Mouse (Mus musculus) telencephalon, adult 2 months (tissue): Measurements from ENCODE around the gene Hspa1a.
A peak's percentile ranks its signal among the peaks of the same experiment; 100 is the strongest.
"Not testable (repeated sequence)": the region's sequence is repeated elsewhere in the genome, so short reads cannot be mapped to it uniquely, and the experiment has no call there.

ENCODE experiments used
- DNase-seq: peaks from one replicate; pipeline ENCODE4 v3.0.0-alpha.2; 2011; ENCODE audit warnings: low read depth, low spot score

The Hspa1a gene

DNA sequence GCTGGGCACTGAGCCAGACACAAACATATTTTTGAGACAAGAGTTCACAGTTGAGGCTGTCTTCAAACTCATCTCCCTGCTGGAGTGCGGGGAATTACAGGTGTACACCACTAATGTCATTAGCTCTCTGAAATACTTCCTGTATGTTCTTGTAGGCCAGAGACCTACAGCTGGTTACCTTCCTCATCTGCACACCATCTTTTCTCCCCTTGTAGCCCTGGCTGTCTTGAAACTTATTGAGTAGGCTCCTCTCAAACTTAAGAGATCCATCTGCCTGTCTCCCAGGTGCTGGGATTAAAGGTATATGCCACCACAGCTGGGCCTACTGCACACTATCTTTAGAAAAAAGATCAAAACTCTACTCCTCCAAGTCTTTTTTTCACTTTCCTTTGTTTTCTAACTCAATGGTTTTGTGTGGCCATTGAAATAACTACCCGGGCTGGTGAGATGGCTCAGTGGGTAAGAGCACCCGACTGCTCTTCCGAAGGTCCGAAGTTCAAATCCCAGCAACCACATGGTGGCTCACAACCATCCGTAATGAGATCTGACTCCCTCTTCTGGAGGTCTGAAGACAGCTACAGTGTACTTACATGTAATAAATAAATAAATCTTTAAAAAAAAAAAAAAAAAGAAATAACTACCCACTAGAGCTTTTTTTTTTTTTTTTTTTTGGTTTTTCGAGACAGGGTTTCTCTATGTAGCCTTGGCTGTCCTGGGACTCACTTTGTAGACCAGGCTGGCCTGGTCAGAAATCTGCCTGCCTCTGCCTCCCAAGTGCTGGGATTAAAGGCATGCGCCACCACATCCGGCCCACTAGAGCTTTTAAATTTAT is 23.0 kb downstream of the Hspa1a start:
- not testable (repeated sequence) for DNase-seq

DNA sequence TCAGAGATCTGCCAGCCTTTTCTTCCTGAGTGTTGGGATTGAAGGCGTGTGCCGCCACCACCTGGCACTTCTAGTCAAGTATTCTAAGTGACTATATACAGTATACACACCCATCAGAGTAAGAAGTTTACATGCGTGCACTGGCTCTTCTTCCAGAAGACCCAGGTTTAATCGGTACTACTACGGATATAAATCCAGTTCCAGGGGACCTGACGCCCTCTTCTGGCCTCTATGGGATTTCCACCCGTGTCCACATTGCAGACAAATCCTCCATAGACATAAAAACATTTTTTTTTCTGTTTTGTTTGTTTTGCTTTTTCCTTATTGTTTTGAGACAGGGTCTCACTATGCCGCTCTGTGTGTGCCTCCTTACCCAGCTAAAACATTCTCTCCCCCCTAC is 24.4 kb downstream of the Hspa1a start:
- no peak for DNase-seq

DNA sequence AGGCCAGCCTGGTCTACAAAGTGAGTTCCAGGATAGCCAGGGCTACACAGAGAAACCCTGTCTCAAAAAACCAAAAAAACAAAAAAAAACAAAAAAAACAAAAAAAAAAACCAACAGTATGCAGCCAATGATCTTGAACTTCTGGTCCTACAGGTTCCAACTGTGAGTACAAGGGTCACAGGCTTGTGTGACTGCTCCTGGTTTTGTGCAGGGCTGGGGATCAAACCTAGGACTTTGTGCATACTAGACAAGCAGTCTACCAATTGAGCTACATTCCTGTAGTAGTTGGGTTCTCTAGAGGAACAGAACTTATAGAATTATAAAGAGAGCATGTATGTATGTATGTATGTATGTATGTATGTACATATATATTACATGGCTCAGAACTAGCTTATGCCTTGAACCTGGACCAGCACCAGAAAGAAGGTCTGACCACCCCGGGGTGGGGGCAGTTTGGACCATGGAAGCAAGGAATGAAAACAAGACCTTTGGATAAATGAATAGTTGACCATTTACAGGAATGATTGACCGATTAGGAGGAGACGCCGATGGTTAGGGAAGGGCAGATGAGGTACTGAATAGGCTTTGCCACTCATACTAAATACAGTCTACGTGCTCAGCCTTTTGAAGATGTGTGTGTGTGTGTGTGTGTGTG is 25.3 kb downstream of the Hspa1a start:
- DNase-seq: no peak

GRCm38 (mm10) chr17:34944362-34944761 is 27.6 kb downstream of the Hspa1a start:
- DNase-seq: no peak

- no peak for DNase-seq
Observed at GRCm38 (mm10) chr17:34943128-34943815, 28.7 kb downstream of the Hspa1a start.

DNA sequence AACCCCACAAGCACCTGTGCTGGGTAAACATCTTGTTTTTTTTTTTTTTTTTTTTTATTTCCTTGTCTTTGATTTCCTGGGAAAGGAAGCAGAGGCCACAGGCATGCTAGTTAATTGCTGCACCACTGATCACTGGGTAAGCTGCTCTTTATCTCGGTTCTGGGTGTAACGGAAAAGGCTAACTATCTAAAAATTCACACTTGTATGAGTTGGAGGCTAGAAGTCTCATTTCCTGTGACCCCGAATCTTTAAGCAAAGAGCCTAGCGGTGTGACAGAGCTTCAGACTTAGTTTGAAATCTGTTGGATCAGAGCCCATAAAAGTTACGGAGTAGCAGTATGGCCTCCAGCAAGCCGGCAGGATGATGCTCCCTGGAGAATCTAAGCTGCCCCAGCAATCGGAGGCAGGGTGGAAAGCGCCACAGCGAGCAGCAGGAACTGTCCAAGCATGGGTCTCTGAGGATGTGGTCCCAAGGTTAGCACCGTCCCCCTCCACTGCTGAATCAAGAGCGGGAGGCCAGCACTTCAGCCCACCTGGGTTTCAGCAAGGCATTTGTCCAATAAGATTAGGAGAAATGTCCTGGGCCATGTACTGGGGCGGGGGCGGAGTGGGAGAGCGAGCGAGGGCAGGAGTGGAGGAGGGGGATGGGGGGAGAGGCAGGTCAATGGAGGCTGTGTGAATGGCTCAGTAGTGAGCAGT is 30.5 kb downstream of the Hspa1a start:
- DNase-seq: no peak

DNA sequence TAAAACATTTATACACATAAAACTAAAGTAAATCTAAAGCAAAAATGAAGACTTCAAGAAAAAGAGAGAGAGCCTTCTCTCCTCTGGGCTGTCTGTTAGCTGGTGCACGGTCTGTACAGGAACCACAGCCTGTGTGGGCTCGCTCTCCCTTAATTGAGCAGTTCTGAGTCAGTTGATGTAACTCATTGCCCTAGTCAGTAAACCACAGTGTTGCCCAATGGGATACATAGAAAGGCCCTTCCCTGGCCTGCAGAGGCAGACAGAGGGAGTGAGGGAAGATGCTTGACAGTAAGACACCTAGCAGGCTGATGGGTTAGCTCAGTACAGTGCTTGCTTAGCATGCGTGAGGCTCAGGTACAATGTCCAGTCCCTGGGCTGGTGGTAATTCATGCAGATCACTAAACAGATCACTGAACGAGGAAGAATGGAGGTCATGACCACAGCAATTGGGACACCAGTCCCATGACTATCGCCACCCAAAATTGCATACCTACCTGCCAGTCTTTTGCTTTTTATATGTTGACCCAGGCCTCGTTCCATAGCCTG is 33.9 kb downstream of the Hspa1a start:
- DNase-seq: no peak

DNA sequence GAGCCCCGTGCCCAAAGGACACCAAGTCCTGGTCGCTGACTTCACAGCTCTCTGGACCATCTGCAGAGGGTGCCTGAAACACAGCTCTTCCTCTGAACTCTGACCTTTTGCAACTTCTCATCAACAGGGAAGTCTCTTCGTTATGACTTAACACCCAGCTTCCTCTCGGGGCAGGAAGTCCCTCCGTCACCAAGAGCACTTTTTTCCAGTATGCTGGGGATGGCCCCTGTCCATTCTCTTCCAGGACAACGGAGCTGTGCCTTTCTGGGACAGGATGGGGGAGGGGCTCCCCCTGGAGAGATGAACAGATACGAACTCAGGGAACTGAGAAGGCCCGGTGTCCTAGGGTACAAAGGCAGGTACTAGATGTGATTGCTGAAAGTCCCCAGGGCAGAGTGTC is 37.1 kb downstream of the Hspa1a start:
- DNase-seq: no peak

- no peak for DNase-seq
Observed at GRCm38 (mm10) chr17:34934031-34934430, 37.9 kb downstream of the Hspa1a start.

GRCm38 (mm10) chr17:34932287-34932686 is 39.7 kb downstream of the Hspa1a start:
- DNase-seq: no peak

GRCm38 (mm10) chr17:34931735-34932098 is 40.2 kb downstream of the Hspa1a start:
- DNase-seq: no peak

GRCm38 (mm10) chr17:34931061-34931734 is 40.8 kb downstream of the Hspa1a start, which contains the start of gene Neu1:
TSS of gene Neu1 (plus strand) at chr17:34931253.
- peak; percentile 97 for DNase-seq

DNA sequence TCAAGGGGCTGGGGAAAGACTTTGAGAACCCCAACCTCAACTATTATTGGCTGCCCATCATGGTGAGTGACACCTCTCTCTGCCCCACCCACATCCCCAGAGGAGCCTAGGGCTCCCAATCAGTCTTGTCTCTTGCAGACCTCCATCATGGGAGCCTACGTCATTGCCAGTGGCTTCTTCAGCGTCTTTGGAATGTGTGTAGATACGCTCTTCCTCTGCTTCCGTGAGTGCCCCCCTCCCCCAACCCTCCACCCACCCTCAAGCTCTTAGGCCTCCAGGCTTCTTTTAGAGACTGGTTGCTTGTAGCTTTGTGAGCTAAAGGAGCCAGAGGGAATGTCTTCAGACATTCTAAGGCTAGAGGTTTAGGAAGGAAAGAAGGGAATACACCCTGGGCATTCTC is 43.1 kb downstream of the Hspa1a start:
- DNase-seq: no peak

DNA sequence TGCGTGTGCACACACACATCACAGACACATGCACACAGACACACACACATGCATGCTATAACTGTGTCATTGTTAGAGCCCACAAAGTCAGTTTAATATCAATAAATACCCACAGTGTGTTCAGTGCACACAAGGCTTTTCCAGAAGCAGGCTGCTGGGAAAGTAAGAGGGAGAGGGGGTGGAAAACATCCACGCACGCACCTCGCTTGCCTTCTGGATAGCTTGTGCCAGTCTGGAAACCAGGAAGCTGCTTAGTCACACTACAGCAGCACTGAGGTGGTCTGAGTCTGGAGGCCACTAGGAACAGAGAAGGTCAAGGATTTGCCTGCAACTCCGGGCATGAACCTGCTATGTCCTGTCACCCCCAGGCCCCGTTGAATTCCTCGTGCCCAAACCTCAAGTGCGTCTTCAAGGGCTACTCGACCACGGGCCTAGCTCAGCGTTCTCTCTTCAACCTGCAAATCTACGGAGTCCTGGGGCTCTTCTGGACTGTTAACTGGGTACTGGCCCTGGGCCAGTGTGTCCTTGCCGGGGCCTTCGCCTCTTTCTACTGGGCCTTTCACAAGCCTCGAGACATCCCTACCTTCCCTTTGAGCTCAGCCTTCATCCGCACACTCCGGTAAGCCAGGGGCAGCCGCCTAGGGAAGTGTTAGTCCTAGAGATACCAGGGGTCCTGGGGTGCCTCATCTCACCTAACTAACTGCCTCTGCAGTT is 44.5 kb downstream of the Hspa1a start:
- DNase-seq: peak; percentile 35

DNA sequence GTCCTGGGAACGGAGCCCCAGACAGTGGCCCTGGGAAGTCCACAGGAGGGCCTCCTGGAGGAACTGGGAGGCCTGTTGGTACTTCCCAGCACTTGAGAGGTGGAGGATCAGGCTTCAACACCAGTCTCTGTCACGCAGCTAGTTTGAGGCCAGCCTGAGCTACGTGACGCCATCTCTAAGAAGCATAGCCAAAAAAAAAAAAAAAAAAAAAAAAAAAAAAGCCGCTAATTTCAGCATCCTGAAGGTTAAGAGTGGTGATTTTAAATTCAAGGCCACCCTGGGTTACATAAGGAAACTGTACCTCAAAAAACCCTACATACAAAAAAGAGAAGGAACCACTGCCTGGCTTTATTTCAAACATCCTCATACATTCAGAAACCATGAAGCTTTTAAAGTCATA is 47.7 kb downstream of the Hspa1a start:
- DNase-seq: no peak

DNA sequence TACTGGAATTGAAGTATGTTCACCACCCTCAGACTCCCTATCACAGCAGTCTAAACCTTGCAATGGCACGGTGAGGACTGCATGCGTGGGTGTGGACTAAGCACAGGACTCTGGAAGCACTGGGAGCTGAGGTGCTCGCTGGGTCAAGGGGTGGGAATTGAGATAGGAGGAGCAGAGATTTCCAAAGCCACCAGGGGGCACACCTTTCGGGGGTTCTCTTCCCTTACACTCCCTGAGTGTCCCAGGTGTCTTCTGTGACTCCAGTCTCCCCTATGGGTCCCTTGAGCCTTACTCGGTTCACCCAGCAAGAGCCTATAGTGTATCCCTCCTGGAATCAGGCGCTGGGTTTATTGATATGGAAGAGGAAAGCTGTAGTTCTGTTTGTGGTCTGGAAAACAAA is 49.0 kb downstream of the Hspa1a start:
- DNase-seq: no peak
